Mouse (Mus musculus) megakaryocyte, embryonic 14.5 days (primary cell): Measurements from ENCODE around the gene Ube2dnl2.

Experiments used
- FLI1 ChIP-seq: IDR thresholded peaks from 2 replicates; pipeline ENCODE4 v1.6.1; 2012; ENCODE audit warnings: low read length, inconsistent platforms, mixed read lengths
- GATA1 ChIP-seq: IDR thresholded peaks from 3 replicates; pipeline ENCODE4 v1.6.1; 2012; ENCODE audit warnings: mixed read lengths, low read length, inconsistent platforms, borderline replicate concordance

- TF ChIP-seq GATA1, result no peak
- TF ChIP-seq FLI1, result no peak
Measured at GRCm38 (mm10) chrX:114955066-114955465, 47.7 kb downstream of the Ube2dnl2 start.
